ENCODE assay signal across 24 mouse cellular contexts in genomic region chr2:168981951-168982350, GRCm38 (mm10). TPM values are rescaled to one million over a fixed set of nuclear protein-coding genes. Genes with fewer than 3 reads are reported as not detected.
DNase-seq lines count a peak whose midpoint lies in the region; ATAC-seq and TF ChIP-seq lines count a peak whose summit lies in the region.
"Had no signal": no experiment of that assay in that cellular context is flagged by ENCODE, and none has a peak within 500 bp of the region (broad histone marks: within the 10 kb centered on the region; RNA-seq: fewer than 3 reads in every experiment).

No protein-coding gene starts in this region.

- H3K36me3 ChIP-seq in forebrain, embryonic 14.5 days (ENCODE audit: control insufficient read depth, insufficient read depth, low read length): no peaks in the 10 kb centered on the region
- H3K36me3 ChIP-seq in forebrain, embryonic 11.5 days (ENCODE audit: control insufficient read depth, insufficient read depth, low read length): no peaks in the 10 kb centered on the region
- H3K36me3 ChIP-seq in midbrain, embryonic 11.5 days (ENCODE audit: control insufficient read depth, insufficient read depth, low read length): no peaks in the 10 kb centered on the region
- no peaks in the 10 kb centered on the region for H3K36me3 ChIP-seq in midbrain, postnatal 0 days (ENCODE audit: insufficient read depth, low read length)
- H3K36me3 ChIP-seq in ES-E14 (ENCODE audit: control insufficient read depth, insufficient read depth, low read length, poor library complexity, severe bottlenecking): peaks cover 13% of the 10 kb centered on the region
- H3K36me3 ChIP-seq: embryonic facial prominence, embryonic 12.5 days; embryonic facial prominence, embryonic 15.5 days; forebrain, embryonic 15.5 days; heart, embryonic 13.5 days; hindbrain, embryonic 12.5 days; hindbrain, embryonic 15.5 days had no signal

- no peak for TF ChIP-seq CTCF in midbrain, postnatal 0 days (IDR thresholded peaks at IDR 0.05)

- no peak overlapping the region for H3K4me2 ChIP-seq in forebrain, embryonic 14.5 days (ENCODE audit: low read length)
- no peak overlapping the region for H3K4me2 ChIP-seq in forebrain, embryonic 11.5 days (ENCODE audit: low read depth, low read length, severe bottlenecking)
- no peak overlapping the region for H3K4me2 ChIP-seq in midbrain, embryonic 11.5 days
- H3K4me2 ChIP-seq in midbrain, postnatal 0 days (ENCODE audit: low read depth, low read length, poor library complexity, severe bottlenecking): no peak overlapping the region
- H3K4me2 ChIP-seq: embryonic facial prominence, embryonic 12.5 days; embryonic facial prominence, embryonic 15.5 days; forebrain, embryonic 15.5 days had no signal

- no peak overlapping the region for H3K4me3 ChIP-seq in forebrain, embryonic 14.5 days (ENCODE audit: low read depth, low read length)
- H3K4me3 ChIP-seq in forebrain, embryonic 11.5 days (ENCODE audit: low read depth, low read length): no peak overlapping the region
- H3K4me3 ChIP-seq in midbrain, embryonic 11.5 days (ENCODE audit: low read depth, low read length): no peak overlapping the region
- H3K4me3 ChIP-seq in midbrain, postnatal 0 days (ENCODE audit: low read depth, low read length): no peak overlapping the region
- peak overlapping the region; percentile 73; a peak in 2 of 4 replicates for H3K4me3 ChIP-seq in ES-E14 (ENCODE audit: insufficient read depth in 1 of 2, low read depth in 1 of 2, low read length in 2 of 2, poor library complexity in 1 of 2, severe bottlenecking in 1 of 2)
- H3K4me3 ChIP-seq: embryonic facial prominence, embryonic 15.5 days; forebrain, embryonic 15.5 days; heart, adult 2 months; hindbrain, embryonic 12.5 days had no signal

- no peaks in the 10 kb centered on the region for H3K4me1 ChIP-seq in forebrain, embryonic 14.5 days (ENCODE audit: control insufficient read depth, insufficient read depth, low read length)
- no peaks in the 10 kb centered on the region for H3K4me1 ChIP-seq in forebrain, embryonic 11.5 days (replicated peaks; ENCODE audit: control insufficient read depth, insufficient read depth, low read length)
- no peaks in the 10 kb centered on the region for H3K4me1 ChIP-seq in midbrain, embryonic 11.5 days (ENCODE audit: control insufficient read depth, insufficient read depth, low read length)
- H3K4me1 ChIP-seq in midbrain, postnatal 0 days (ENCODE audit: insufficient read depth, low read length): no peaks in the 10 kb centered on the region
- 0 out of 4 replicates have a peak, but pooled peaks cover 2 to 5% of the 10 kb centered on the region in 2 experiments for H3K4me1 ChIP-seq in ES-E14 (ENCODE audit: control insufficient read depth in 2 of 2, insufficient read depth in 2 of 2, low read length in 2 of 2, poor library complexity in 1 of 2)
- H3K4me1 ChIP-seq: embryonic facial prominence, embryonic 12.5 days; embryonic facial prominence, embryonic 15.5 days; forebrain, embryonic 15.5 days; hindbrain, embryonic 12.5 days; hindbrain, embryonic 15.5 days had no signal

- H3K9ac ChIP-seq in forebrain, embryonic 14.5 days (ENCODE audit: low read length): no peak overlapping the region
- no peak overlapping the region for H3K9ac ChIP-seq in forebrain, embryonic 11.5 days (ENCODE audit: low read length)
- H3K9ac ChIP-seq in midbrain, embryonic 11.5 days (ENCODE audit: low read length): no peak overlapping the region
- H3K9ac ChIP-seq in midbrain, postnatal 0 days (replicated peaks; ENCODE audit: low read length, poor library complexity, severe bottlenecking): no peak overlapping the region
- peak overlapping the region; percentile 45; the same call in 1 of the 2 replicates for H3K9ac ChIP-seq in ES-E14 (ENCODE audit: insufficient read depth, low read depth, low read length, poor library complexity, severe bottlenecking)
- H3K9ac ChIP-seq: embryonic facial prominence, embryonic 12.5 days; embryonic facial prominence, embryonic 15.5 days; forebrain, embryonic 15.5 days; heart, embryonic 13.5 days; hindbrain, embryonic 12.5 days; hindbrain, embryonic 15.5 days had no signal

- WGBS in forebrain, embryonic 14.5 days: 87% methylated on average over 7 of the region's 7 CpGs
- WGBS in forebrain, embryonic 11.5 days: 92% methylated on average over 7 of the region's 7 CpGs
- 97% methylated on average over 7 of the region's 7 CpGs for WGBS in midbrain, embryonic 11.5 days
- 92% methylated on average over 7 of the region's 7 CpGs for WGBS in midbrain, postnatal 0 days

- no peak overlapping the region for H3K27ac ChIP-seq in forebrain, embryonic 14.5 days (ENCODE audit: low read depth, low read length)
- H3K27ac ChIP-seq in forebrain, embryonic 11.5 days (ENCODE audit: low read depth, low read length): no peak overlapping the region
- no peak overlapping the region for H3K27ac ChIP-seq in midbrain, embryonic 11.5 days (ENCODE audit: low read depth, low read length)
- no peak overlapping the region for H3K27ac ChIP-seq in midbrain, postnatal 0 days (ENCODE audit: low read depth, low read length)
- no peak overlapping the region for H3K27ac ChIP-seq in ES-E14 (ENCODE audit: insufficient read depth, low read depth, low read length, poor library complexity, severe bottlenecking)
- H3K27ac ChIP-seq: embryonic facial prominence, embryonic 12.5 days; embryonic facial prominence, embryonic 15.5 days; forebrain, embryonic 15.5 days; heart, adult 2 months; heart, embryonic 13.5 days; hindbrain, embryonic 12.5 days; hindbrain, embryonic 15.5 days had no signal

- DNase-seq in forebrain, embryonic 14.5 days (ENCODE audit: low spot score): peak; percentile 17
- no peak for DNase-seq in forebrain, embryonic 11.5 days (ENCODE audit: low spot score)
- peak; percentile 64 for DNase-seq in midbrain, embryonic 11.5 days (ENCODE audit: low spot score, missing footprints)
- DNase-seq in midbrain, postnatal 0 days (ENCODE audit: low spot score): no peak
- DNase-seq in ES-E14 (ENCODE audit: low read depth, low spot score): no peak
- no peak for DNase-seq in frontal cortex, postnatal 14 days (ENCODE audit: low spot score in 2 of 2)
- DNase-seq: adrenal gland, adult 2 months; adrenal gland, postnatal 14 days; cerebellum, adult 11-12 months; cerebellum, adult 8-10 months; gastrocnemius, postnatal 10 days; gastrocnemius, postnatal 36 days; heart, adult 2 months; heart, postnatal 14 days; kidney, adult 2 months had no signal

- no peaks in the 10 kb centered on the region for H3K9me3 ChIP-seq in forebrain, embryonic 14.5 days (replicated peaks; ENCODE audit: control insufficient read depth, low read length)
- no peaks in the 10 kb centered on the region for H3K9me3 ChIP-seq in forebrain, embryonic 11.5 days (ENCODE audit: control insufficient read depth, low read length)
- no peaks in the 10 kb centered on the region for H3K9me3 ChIP-seq in midbrain, embryonic 11.5 days (ENCODE audit: control insufficient read depth, low read length)
- no peaks in the 10 kb centered on the region for H3K9me3 ChIP-seq in midbrain, postnatal 0 days (ENCODE audit: low read length)
- H3K9me3 ChIP-seq in ES-E14 (ENCODE audit: control insufficient read depth, insufficient read depth, low read depth, low read length): no peaks in the 10 kb centered on the region
- H3K9me3 ChIP-seq: embryonic facial prominence, embryonic 12.5 days; embryonic facial prominence, embryonic 15.5 days; forebrain, embryonic 15.5 days; heart, embryonic 10.5 days; hindbrain, embryonic 12.5 days; hindbrain, embryonic 15.5 days had no signal

- ATAC-seq in forebrain, embryonic 14.5 days: no peak
- no peak for ATAC-seq in forebrain, embryonic 11.5 days (replicated peaks; ENCODE audit: low FRiP score)
- ATAC-seq in midbrain, embryonic 11.5 days (ENCODE audit: low FRiP score): no peak
- no peak for ATAC-seq in midbrain, postnatal 0 days (ENCODE audit: low FRiP score)
- ATAC-seq: CD4-positive, CD25-positive, alpha-beta regulatory T cell, adult 4 months; forebrain, embryonic 15.5 days; intestine, postnatal 0 days had no signal

- in situ Hi-C loops in ES-E14 (cut with MboI; ENCODE audit: low sequenced_read_pairs in 2 of 2, unreplicated experiment in 2 of 2): no loop called here

- H3K27me3 ChIP-seq in forebrain, embryonic 14.5 days (replicated peaks; ENCODE audit: control insufficient read depth, insufficient read depth, low read length): no peaks in the 10 kb centered on the region
- no peaks in the 10 kb centered on the region for H3K27me3 ChIP-seq in forebrain, embryonic 11.5 days (ENCODE audit: control insufficient read depth, insufficient read depth, low read length)
- no peaks in the 10 kb centered on the region for H3K27me3 ChIP-seq in midbrain, embryonic 11.5 days (ENCODE audit: control insufficient read depth, insufficient read depth, low read length)
- H3K27me3 ChIP-seq in midbrain, postnatal 0 days (ENCODE audit: insufficient read depth, low read length): no peaks in the 10 kb centered on the region
- H3K27me3 ChIP-seq: embryonic facial prominence, embryonic 12.5 days; embryonic facial prominence, embryonic 15.5 days; forebrain, embryonic 15.5 days; heart, embryonic 13.5 days; hindbrain, embryonic 12.5 days; hindbrain, embryonic 15.5 days had no signal

TF ChIP-seq in ES-E14, 5 proteins besides CTCF, POLR2A, EP300 and RAD21:
- TF ChIP-seq HCFC1 (IDR thresholded peaks at IDR 0.05; ENCODE audit: borderline replicate concordance, insufficient read depth, low read length) (no peak), CHD2 (IDR thresholded peaks at IDR 0.05; ENCODE audit: low read depth, low read length) (no peak), MAFK (IDR thresholded peaks at IDR 0.05; ENCODE audit: insufficient read depth, low read depth, low read length) (no peak), ZC3H11A (IDR thresholded peaks at IDR 0.05; ENCODE audit: borderline replicate concordance, low read depth, low read length) (no peak), ZNF384 (IDR thresholded peaks at IDR 0.05; ENCODE audit: low read depth, low read length) (no peak)

RNA-seq across cellular contexts. Expression of gene Zfp64, which starts 26.6 kb away (rescaled TPM):
- polyA plus RNA-seq in forebrain, embryonic 14.5 days (2014; fragmentation: Nextera tagmentation; extraction: Ambion mirVana): 29.7 and 36.6 TPM in 2 replicates
- polyA plus RNA-seq in forebrain, embryonic 11.5 days (2014; fragmentation: Nextera tagmentation; extraction: Ambion mirVana): 37.8 and 39.4 TPM in 2 replicates
- polyA plus RNA-seq in midbrain, embryonic 11.5 days (2014; fragmentation: Nextera tagmentation; extraction: Ambion mirVana): 35.6 and 39.4 TPM in 2 replicates
- total RNA-seq in midbrain, postnatal 0 days (2014; rRNA removed): 37.9 and 57.7 TPM in 2 replicates
- polyA plus RNA-seq in midbrain, postnatal 0 days (2015; fragmentation: Nextera tagmentation; extraction: Ambion mirVana): 33.5 and 34.2 TPM in 2 replicates
- 54.4 and 57.3 TPM in 2 replicates for total RNA-seq in ES-E14 (2012; rRNA removed)

Comparison
In these comparisons a context has a peak if more than half of its experiments do, and no peak if none do; other contexts are left out.
1. DNase-seq: peak in forebrain, embryonic 14.5 days (single experiment) and midbrain, embryonic 11.5 days (single experiment); none in forebrain, embryonic 11.5 days (single experiment), midbrain, postnatal 0 days (single experiment), ES-E14 (single experiment) and frontal cortex, postnatal 14 days (0 of 2).
2. H3K4me3 ChIP-seq: peak in ES-E14 (2 of 2); none in forebrain, embryonic 14.5 days (single experiment), forebrain, embryonic 11.5 days (single experiment), midbrain, embryonic 11.5 days (single experiment) and midbrain, postnatal 0 days (single experiment).